Mouse (Mus musculus) E14TG2a.4 (cell line): ENCODE results near the gene Lsg1.

ENCODE experiments used
- H3K27me3 ChIP-seq: 2 replicates; pipeline ENCODE4 v1.6.1; 2014; ENCODE audit warnings: low read length, control low read depth; ENCODE audit not compliant: insufficient read depth
- H3K36me3 ChIP-seq: 2 replicates; pipeline ENCODE4 v1.6.1; 2014; ENCODE audit warnings: low read length, control low read depth; ENCODE audit not compliant: insufficient read depth
- H3K4me1 ChIP-seq: replicated peaks from 2 replicates; pipeline ENCODE4 v1.6.1; 2014; ENCODE audit warnings: low read depth, low read length, control low read depth
- H3K4me3 ChIP-seq: replicated peaks from 2 replicates; pipeline ENCODE4 v1.5.1; 2014; ENCODE audit warnings: mild to moderate bottlenecking, low read length
- H3K9me3 ChIP-seq: 2 replicates; pipeline ENCODE4 v1.6.1; 2014; ENCODE audit warnings: low read length, control low read depth
- CTCF ChIP-seq: conservative IDR thresholded peaks from 2 replicates; pipeline ENCODE4 v1.5.1; 2014; ENCODE audit warnings: low read length
- NANOG ChIP-seq: IDR thresholded peaks from 2 replicates; pipeline ENCODE4 v1.6.1; 2014; ENCODE audit warnings: borderline replicate concordance, low read length, mixed read lengths
- POU5F1 ChIP-seq: IDR thresholded peaks from 2 replicates; pipeline ENCODE4 v1.6.1; 2014; ENCODE audit warnings: low read length, borderline replicate concordance

Gene Lsg1

DNA sequence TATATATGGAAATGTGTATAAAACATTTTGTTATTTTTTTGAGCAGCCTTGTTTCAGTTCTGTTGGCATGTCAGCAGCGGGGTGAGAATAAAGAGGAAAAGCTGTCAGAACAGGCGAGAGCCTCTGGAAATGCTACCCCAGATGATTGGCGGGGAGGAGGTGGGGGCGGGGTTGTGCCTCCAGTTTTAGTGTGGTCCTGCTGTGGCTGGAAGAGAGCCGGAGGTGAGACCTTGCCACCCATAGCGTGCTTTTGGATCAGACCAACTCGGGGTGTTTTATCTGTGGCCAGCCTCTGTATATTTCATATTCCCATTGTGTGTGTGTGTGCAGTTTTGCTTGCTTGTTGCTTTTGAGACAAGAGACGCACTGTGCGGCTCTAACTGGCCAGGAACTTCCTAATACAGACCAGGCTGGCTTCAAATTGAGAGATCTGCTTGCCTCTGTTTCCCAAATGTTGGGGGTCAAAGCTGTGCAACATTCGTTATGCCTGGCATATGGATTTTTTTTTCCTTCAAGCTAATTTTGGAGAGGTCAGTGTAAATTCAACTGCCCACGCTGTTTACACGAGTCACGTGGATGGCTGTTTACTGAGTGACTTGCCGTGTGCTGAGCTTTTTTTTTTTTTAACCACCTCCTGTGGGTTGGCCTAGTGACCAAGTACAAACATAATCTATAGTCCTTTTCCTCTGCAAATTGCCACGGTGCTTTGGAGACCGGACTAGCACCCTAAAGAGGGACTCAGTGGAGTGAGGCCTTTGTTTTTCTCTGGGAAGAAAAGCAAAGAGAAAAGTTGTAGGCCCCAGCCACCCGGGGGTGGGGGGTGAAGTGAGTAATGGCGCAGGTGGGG lies 15.5 kb upstream of the Lsg1 start:
- TF ChIP-seq NANOG (no peak), POU5F1 (no peak), CTCF (no peak)

DNA sequence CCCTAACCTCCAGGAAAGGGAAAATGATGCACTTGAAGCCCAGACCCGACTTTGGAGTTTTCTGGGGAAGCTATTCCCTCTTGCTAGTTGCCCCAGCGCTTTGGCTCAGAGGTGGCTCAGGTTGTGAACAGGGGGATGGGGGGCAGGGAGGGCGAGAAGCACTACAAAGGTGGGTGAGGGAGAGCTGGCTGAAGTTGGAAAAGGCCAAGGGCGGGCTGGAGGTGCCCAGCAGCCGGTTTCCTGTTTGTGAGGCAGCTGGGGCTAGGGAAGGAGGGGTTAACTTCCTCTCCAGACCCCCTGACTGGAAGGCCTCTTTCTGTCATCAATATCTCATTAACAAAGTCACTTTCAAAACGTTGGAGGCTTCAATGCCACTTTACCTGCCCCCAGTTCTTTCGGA lies 14.6 kb upstream of the Lsg1 start:
- Histone ChIP-seq H3K36me3 (peaks cover 15% of the 10 kb centered on the region), H3K27me3 (peaks cover 18% of the 10 kb centered on the region), H3K4me1 (peaks cover 70% of the 10 kb centered on the region), H3K9me3 (no peaks in the 10 kb centered on the region), H3K4me3 (peak overlapping the region; percentile 92)
- no peak for TF ChIP-seq NANOG
- TF ChIP-seq CTCF, result no peak
- TF ChIP-seq POU5F1, result no peak

More for the DNA sequence above, 15.5 kb upstream of the Lsg1 start:
- Histone ChIP-seq H3K36me3 (peaks cover 15% of the 10 kb centered on the region), H3K27me3 (peaks cover 18% of the 10 kb centered on the region), H3K4me3 (peak overlapping the region; percentile 92), H3K4me1 (peaks cover 72% of the 10 kb centered on the region), H3K9me3 (no peaks in the 10 kb centered on the region)

DNA sequence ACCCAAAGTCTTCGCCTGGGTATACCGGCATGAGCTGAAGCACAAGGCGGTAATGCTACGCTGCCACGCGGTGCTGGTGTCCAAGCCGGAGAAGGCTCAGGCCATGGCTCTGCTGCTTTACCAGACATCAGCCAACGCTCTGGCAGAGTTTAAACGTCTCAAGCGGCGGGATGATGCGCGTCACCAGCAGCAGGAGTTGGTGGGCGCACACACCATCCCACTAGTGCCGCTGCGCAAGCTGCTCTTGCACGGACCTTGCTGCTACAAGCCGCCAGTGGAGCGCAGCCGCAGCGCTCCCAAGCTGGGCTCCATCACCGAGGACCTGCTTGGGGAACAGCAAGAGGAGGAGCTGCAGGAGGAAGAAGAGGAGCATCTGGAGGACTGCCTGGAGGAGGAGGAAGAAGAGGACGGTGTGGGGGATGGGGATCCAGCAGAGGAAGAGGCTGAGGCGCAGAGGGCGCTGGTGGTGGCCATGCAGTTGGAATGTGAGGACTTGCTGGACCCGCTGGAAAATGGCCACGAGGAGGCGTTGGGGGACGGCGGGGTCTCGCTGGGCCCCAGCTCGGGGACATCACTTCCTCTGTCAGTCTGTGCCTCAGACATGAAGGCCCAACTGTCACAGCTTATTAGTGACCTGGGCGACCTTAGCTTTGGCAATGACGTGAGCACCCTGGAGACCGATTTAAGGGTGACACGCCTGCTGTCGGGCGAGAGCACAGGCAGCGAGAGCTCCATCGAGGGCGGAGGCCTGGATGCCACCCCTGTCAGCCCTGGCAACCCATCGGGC lies 13.8 kb upstream of the Lsg1 start:
- Histone ChIP-seq H3K27me3 (peaks cover 18% of the 10 kb centered on the region), H3K9me3 (no peaks in the 10 kb centered on the region), H3K4me3 (peak overlapping the region; percentile 92), H3K36me3 (peaks cover 15% of the 10 kb centered on the region), H3K4me1 (peaks cover 71% of the 10 kb centered on the region)
- peak; percentile 7; the same call in 1 of the 2 replicates for TF ChIP-seq CTCF
- no peak for TF ChIP-seq NANOG

DNA sequence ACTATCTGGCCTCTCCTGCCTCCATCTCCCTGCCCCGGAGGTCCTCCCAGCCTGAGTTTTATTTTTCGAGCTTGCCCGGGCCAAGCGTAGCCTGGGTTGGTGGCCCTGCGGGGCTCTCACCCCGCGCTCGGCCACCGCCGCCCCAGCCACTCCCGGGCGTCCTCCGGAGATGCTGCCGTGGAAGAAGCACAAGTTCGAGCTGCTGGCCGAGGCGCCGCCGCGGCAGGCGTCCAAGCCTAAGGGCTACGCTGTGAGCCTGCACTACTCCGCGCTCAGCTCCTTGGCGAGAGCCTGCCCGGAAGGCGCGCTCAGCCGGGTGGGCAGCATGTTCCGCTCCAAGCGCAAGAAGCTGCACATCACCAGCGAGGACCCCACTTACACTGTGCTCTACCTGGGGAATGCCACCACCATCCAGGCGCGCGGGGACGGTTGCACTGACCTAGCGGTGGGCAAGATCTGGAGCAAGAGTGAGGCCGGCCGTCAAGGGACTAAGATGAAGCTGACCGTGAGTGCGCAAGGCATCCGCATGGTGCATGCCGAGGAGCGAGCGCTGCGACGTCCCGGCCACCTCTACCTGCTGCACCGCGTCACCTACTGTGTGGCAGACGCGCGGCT lies 13.1 kb upstream of the Lsg1 start:
- Histone ChIP-seq H3K36me3 (peaks cover 15% of the 10 kb centered on the region), H3K4me1 (peaks cover 71% of the 10 kb centered on the region), H3K4me3 (peak overlapping the region; percentile 92), H3K27me3 (peaks cover 21% of the 10 kb centered on the region), H3K9me3 (no peaks in the 10 kb centered on the region)
- TF ChIP-seq POU5F1 (no peak), NANOG (no peak), CTCF (no peak)

DNA sequence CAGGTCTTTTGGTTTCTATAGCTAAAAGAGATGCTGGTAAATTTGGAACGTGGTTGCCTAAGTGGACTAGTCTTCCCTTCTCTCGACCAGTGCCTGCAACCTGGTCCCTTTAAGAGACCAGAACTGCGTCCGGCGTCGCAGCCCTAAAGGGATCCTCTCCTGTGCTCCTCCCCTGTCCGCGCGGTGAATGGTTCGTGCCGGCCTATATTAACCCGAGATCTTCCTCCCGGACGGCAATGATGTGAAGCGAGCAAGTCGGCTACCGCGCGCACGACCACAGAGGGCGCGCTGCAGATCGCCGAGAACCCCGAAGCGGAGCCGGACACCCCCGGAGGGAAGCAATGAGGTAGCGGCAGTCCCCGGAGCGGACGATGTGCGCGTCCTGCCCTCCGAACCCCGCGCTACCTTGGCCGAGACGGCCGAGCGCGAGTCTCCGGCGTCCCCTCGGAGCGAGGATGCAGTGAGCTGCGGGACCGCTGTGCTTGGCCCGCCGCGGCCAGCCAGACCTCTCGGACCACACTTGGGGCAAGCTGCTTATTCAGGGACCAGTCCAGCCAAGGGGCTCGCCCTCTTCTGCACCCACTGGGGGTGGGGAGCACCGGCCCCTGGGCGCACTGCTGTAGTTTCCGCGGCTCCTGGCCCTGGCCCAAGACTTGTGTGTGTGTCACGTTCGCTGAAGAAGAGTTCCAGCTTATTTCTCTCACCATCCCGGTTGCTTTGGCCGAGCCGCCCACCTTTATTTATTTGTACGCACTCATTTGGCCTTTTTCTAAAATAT lies 12.3 kb upstream of the Lsg1 start, which contains the start of gene Fam43a:
Fam43a (plus strand) TSS at position 233 of the 778 bp plus-strand sequence.
- TF ChIP-seq POU5F1, result no peak
- TF ChIP-seq NANOG, result no peak
- no peak for TF ChIP-seq CTCF
- H3K4me3 ChIP-seq, result peak within 1 kb of the TSS; percentile 92
- H3K9me3 ChIP-seq, result no peaks in the 10 kb centered on the region

DNA sequence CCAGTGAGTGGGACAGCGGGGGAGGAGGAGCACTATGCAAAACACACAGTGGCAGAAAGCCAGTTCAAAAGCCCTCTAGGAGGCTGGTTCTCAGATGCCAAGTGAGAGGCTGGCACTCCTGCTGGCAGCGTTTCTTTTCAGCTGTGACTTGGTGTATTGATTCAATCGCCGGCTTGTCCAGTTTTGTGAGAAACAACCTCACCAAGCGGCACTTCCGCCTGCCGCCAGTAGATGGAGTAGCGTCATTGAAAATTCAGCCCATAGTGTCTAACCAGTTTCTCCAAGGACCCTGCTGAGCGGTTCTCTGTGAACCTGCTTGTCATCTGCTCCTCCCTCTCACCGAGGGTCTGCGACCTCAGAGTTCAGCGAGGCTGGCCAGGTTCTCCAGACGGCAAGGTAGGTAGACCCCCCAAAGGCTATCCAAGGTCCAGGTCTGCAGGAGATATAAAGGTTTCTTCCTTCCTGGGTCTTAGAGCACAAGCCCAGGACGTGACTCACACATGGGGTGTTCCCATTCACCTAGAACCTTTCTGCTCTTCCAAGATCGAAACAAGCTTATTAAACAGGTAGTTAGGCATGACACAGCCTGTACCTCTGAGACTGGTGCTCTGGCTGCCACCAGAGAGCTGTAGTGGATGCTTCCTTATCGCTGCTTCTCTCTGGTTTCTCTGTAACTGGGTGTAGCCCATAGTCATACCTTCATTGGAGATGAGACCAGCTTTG lies 9.7 kb upstream of the Lsg1 start:
- H3K27me3 ChIP-seq, result peaks cover 21% of the 10 kb centered on the region
- no peak for TF ChIP-seq NANOG
- TF ChIP-seq CTCF, result peak; percentile 97
- peak overlapping the region; percentile 18; the same call in 1 of the 2 replicates for H3K4me3 ChIP-seq
- H3K9me3 ChIP-seq, result no peaks in the 10 kb centered on the region
- H3K4me1 ChIP-seq, result peaks cover 42% of the 10 kb centered on the region
- H3K36me3 ChIP-seq, result peaks cover 15% of the 10 kb centered on the region

More for the DNA sequence above, 12.3 kb upstream of the Lsg1 start, which contains the start of gene Fam43a:
- Histone ChIP-seq H3K4me1 (peaks cover 67% of the 10 kb centered on the region), H3K27me3 (peaks cover 21% of the 10 kb centered on the region), H3K36me3 (peaks cover 15% of the 10 kb centered on the region)

DNA sequence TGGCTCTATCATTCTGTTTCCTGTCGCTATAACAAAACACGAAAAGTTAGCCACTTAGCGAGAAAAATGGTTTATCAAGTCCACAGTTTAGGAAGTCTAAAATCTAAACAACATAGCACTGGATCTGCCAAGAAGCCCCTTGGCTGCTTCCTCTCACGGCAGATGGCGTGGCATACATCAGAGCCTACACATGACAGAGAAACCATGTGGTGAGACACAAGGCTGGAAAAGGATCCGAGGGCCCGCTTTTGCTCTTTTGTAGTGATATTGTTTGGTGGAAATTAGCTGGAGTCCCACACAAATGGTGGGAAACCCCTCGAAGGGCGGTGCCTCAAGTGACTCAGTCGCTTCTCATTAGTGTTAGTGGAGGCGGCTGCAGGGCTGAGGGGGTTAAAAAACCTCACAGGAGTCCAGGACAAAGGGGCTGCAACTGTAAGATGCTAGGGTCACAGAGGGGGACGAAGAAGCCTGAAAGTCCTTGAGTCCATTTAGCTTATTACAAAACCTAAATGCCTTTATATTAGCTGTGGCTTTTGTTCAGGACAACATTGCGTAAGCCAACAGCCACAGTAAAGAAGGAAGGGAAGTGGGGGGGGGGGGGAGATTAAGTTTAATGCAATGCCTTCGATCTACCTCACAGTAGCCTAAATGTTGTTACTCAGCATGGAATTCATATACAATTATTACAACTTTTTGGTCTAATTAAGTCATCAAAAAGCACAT lies 8.6 kb upstream of the Lsg1 start:
- TF ChIP-seq POU5F1 (no peak), CTCF (no peak), NANOG (no peak)
- H3K9me3 ChIP-seq, result no peaks in the 10 kb centered on the region
- H3K36me3 ChIP-seq, result peaks cover 4% of the 10 kb centered on the region
- no peak overlapping the region for H3K4me3 ChIP-seq
- peaks cover 31% of the 10 kb centered on the region for H3K4me1 ChIP-seq
- H3K27me3 ChIP-seq, result peaks cover 13% of the 10 kb centered on the region
